Mouse (Mus musculus) embryonic facial prominence, embryonic 14.5 days (tissue): ENCODE results near the gene Gm21738. TPM values are rescaled to one million over a fixed set of nuclear protein-coding genes. Genes with fewer than 3 reads are reported as not detected.
"Not testable (repeated sequence)": the region's sequence is repeated elsewhere in the genome, so short reads cannot be mapped to it uniquely, and the experiment has no call there.

Source experiments
- ATAC-seq: fragments of 200-750 bp; cut with Nextera tagmentation; 2 replicates; pipeline ENCODE4 v1.8.0; 2017; ENCODE audit warnings: low read depth, moderate number of reproducible peaks, moderate TSS enrichment
- DNase-seq: peaks from one replicate; pipeline ENCODE4 v3.0.0-alpha.2; 2015; ENCODE audit warnings: low spot score
- H3K27ac ChIP-seq: fragments of 300-500 bp; sonication (generic); replicated peaks from 2 replicates; pipeline ENCODE4 v1.5.1; 2014; ENCODE audit warnings: low read depth, mild to moderate bottlenecking, low read length, moderate library complexity
- H3K27me3 ChIP-seq: fragments of 300-500 bp; sonication (generic); replicated peaks from 2 replicates; pipeline ENCODE4 v1.6.1; 2014; ENCODE audit warnings: low read length; ENCODE audit not compliant: control insufficient read depth, insufficient read depth
- H3K36me3 ChIP-seq: fragments of 300-500 bp; sonication (generic); 2 replicates; pipeline ENCODE4 v1.6.1; 2014; ENCODE audit warnings: low read length, mixed read lengths; ENCODE audit not compliant: control insufficient read depth, insufficient read depth
- H3K4me1 ChIP-seq: fragments of 300-500 bp; sonication (generic); 2 replicates; pipeline ENCODE4 v1.6.1; 2014; ENCODE audit warnings: antibody characterized with exemption, low read length; ENCODE audit not compliant: control insufficient read depth, insufficient read depth
- H3K4me2 ChIP-seq: fragments of 300-500 bp; sonication (generic); 2 replicates; pipeline ENCODE4 v1.6.1; 2014; ENCODE audit warnings: low read depth, mild to moderate bottlenecking, low read length, moderate library complexity, mixed read lengths
- H3K4me3 ChIP-seq: fragments of 300-500 bp; sonication (generic); 2 replicates; pipeline ENCODE4 v1.5.1; 2014; ENCODE audit warnings: low read depth, mild to moderate bottlenecking, low read length
- H3K9ac ChIP-seq: fragments of 300-500 bp; sonication (generic); 2 replicates; pipeline ENCODE4 v1.6.1; 2014; ENCODE audit warnings: low read depth, mild to moderate bottlenecking, low read length, moderate library complexity, mixed read lengths
- H3K9me3 ChIP-seq: fragments of 300-500 bp; sonication (generic); 2 replicates; pipeline ENCODE4 v1.6.1; 2016; ENCODE audit warnings: low read length; ENCODE audit not compliant: control insufficient read depth
- WGBS: fragments of 180-500 bp; shearing (Covaris S2); extraction: QIAGEN DNeasy Blood & Tissue Kit; methylation state at CpG from one replicate; pipeline ENCODE4 v1.1.7; 2014; 5-methylcytosine and 5-hydroxymethylcytosine counted together
- polyA plus RNA-seq: library from polyadenylated mRNA; unstranded; fragments of >200 nt; fragmentation: Nextera tagmentation; extraction: Ambion mirVana; gene quantifications from 2 replicates; pipeline ENCODE4 v1.2.1, GENCODE M21; 2014

Gm21738 gene
- 0.33 and 0.39 TPM in 2 replicates for polyA plus RNA-seq

DNA sequence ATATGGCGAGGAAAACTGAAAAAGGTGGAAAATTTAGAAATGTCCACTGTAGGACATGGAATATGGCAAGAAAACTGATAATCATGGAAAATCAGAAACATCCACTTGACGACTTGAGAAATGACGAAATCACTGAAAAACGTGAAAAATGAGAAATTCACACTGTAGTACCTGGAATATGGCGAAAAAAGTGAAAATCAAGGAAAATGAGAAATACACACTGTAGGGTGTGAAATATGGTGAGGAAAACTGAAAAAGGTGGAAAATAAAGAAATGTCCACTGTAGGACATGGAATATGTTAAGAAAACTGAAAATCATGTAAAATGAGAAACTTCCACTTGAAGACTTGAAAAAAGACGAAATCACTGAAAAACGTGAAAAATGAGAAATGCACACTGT lies at the start of gene Gm21738:
Gene Gm21738 (minus strand): TSS at position 101 of the 400 bp plus-strand sequence.
- not testable (repeated sequence) for H3K4me3 ChIP-seq, H3K9ac ChIP-seq, H3K27me3 ChIP-seq, DNase-seq, ATAC-seq, H3K27ac ChIP-seq, H3K9me3 ChIP-seq, H3K4me1 ChIP-seq, H3K36me3 ChIP-seq, H3K4me2 ChIP-seq
- 80% methylated on average over 7 of the region's 7 CpGs for WGBS

GRCm38 (mm10) chr14:19383741-19384140 lies 35.0 kb downstream of the Gm21738 start:
- H3K4me1 ChIP-seq, H3K4me2 ChIP-seq, H3K27ac ChIP-seq, H3K36me3 ChIP-seq, H3K27me3 ChIP-seq, H3K9ac ChIP-seq, H3K9me3 ChIP-seq, H3K4me3 ChIP-seq, ATAC-seq, DNase-seq: not testable (repeated sequence)
- WGBS, result 85% methylated on average over 7 of the region's 7 CpGs

Other genes with a start within 250 kb of the Gm21738 start
- gene Gm2244, start 131.0 kb upstream of the Gm21738 start, polyA plus RNA-seq, result not detected in 2 replicates
- gene Gm2237, start 166.2 kb upstream of the Gm21738 start, polyA plus RNA-seq, result 2.4 and 2.6 TPM in 2 replicates
- gene Gm5458, start 183.7 kb upstream of the Gm21738 start, polyA plus RNA-seq, result not detected in 2 replicates